Mouse (Mus musculus) cerebellum, adult (tissue): ENCODE measurements around the gene Ntn3.

Experiments used
- ATAC-seq: cut with Nextera tagmentation; 2 replicates; pipeline ENCODE4 v1.9.2; 2017; ENCODE audit warnings: mild to moderate bottlenecking, moderate library complexity, mixed read lengths; ENCODE audit not compliant: insufficient number of reproducible peaks, low FRiP score, low TSS enrichment

Ntn3 gene

DNA sequence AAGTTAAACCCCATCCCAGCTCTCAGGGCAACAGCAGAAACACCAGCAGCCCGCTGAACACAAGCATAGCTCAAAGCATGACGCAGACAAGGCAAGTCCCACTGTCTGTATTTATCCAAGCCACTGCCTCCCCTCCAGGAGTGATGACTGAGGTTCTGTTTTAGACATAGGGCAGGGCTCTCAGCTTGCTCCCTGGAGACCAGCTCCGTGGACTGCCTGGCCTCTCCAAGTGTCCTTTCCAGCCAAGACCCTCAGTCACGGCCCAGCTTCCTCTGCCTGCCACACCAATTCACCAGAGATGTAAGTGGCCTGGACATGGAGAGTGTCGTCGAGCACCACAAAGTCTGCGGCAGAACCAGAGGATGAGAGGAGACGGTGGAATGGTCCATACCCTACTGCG lies 53.6 kb downstream of the Ntn3 start:
- ATAC-seq: no peak

DNA sequence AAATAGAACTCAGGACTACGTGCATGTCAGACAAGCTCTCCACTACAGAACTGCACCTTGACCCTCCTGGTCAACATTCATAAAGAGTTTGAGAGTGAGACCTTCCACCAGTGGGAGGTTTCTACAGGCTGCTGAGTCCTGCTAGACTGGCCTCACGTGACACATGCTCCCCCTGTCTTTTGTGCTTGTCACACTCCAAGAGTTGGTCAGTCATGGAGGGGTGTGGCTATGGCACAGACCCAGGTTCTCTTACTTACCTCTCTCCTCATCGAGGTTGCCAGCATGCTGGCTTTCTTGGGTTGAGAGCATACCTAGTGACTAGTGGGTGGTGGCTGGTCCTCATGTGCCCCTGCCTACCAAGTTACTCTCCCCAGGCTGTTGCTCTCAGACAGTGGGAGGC lies 54.9 kb downstream of the Ntn3 start:
- ATAC-seq: no peak
